Mouse (Mus musculus) liver, embryonic 12.5 days (tissue): ENCODE results near the gene Olfr835. TPM values are rescaled to one million over a fixed set of nuclear protein-coding genes. Genes with fewer than 3 reads are reported as not detected.

Experiments
- ATAC-seq: fragments of 200-750 bp; cut with Nextera tagmentation; 2 replicates; pipeline ENCODE4 v1.8.0; 2017; ENCODE audit warnings: moderate number of reproducible peaks, mild to moderate bottlenecking, moderate library complexity
- H3K27ac ChIP-seq: fragments of 300-500 bp; sonication (generic); 2 replicates; pipeline ENCODE4 v1.5.1; 2016; ENCODE audit warnings: mild to moderate bottlenecking
- H3K27me3 ChIP-seq: fragments of 300-500 bp; sonication (generic); replicated peaks from 2 replicates; pipeline ENCODE4 v1.6.1; 2016; ENCODE audit warnings: mild to moderate bottlenecking, moderate library complexity
- H3K36me3 ChIP-seq: fragments of 300-500 bp; sonication (generic); 2 replicates; pipeline ENCODE4 v1.6.1; 2016; ENCODE audit warnings: mild to moderate bottlenecking, moderate library complexity
- H3K4me1 ChIP-seq: fragments of 300-500 bp; sonication (generic); 2 replicates; pipeline ENCODE4 v1.6.1; 2016
- H3K4me2 ChIP-seq: fragments of 300-500 bp; sonication (generic); 2 replicates; pipeline ENCODE4 v1.6.1; 2016; ENCODE audit warnings: mild to moderate bottlenecking, moderate library complexity
- H3K4me3 ChIP-seq: fragments of 300-500 bp; sonication (generic); 2 replicates; pipeline ENCODE4 v1.5.1; 2016; ENCODE audit warnings: mild to moderate bottlenecking, moderate library complexity
- H3K9ac ChIP-seq: fragments of 300-500 bp; sonication (generic); 2 replicates; pipeline ENCODE4 v1.6.1; 2016; ENCODE audit warnings: mild to moderate bottlenecking, moderate library complexity
- H3K9me3 ChIP-seq: fragments of 300-500 bp; sonication (generic); replicated peaks from 2 replicates; pipeline ENCODE4 v1.6.1; 2016; ENCODE audit warnings: mild to moderate bottlenecking, moderate library complexity
- WGBS: fragments of 180-500 bp; shearing (Covaris S2); methylation state at CpG from one replicate; pipeline ENCODE4 v1.1.7; 2016; ENCODE audit not compliant: insufficient replicate concordance; 5-methylcytosine and 5-hydroxymethylcytosine counted together
- polyA plus RNA-seq: library from polyadenylated mRNA; unstranded; fragments of >200 nt; fragmentation: Nextera tagmentation; extraction: Ambion mirVana; gene quantifications from 2 replicates; pipeline ENCODE4 v1.2.1, GENCODE M21; 2016

The Olfr835 gene
- not detected in 2 replicates for polyA plus RNA-seq

DNA sequence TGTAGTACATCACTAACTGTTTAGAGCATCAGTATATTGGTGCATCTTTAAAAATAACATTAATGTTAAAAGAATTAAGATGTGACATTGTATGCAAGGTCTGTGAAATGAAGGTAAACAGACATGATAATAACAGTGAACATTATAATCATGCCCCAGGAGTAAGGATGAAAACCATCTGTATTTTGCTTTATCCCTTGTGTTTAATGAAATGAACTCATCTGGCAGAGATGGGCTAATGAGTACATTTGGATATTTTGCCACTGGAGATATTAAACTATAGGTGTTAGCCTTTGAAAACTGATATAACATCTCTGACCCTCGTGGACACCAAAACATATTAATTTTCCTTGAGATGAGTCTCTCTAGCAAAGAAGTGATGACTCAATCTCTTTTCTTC lies at the start of gene Olfr835:
Gene Olfr835 (plus strand): TSS at position 301 of the 400 bp plus-strand sequence.
- H3K9ac ChIP-seq: no peak within 1 kb of the TSS
- H3K4me1 ChIP-seq: no peaks in the 10 kb centered on the region
- WGBS: 36% methylated on average over 1 of the region's 1 CpGs
- no peak within 1 kb of the TSS for H3K4me3 ChIP-seq
- no peak within 1 kb of the TSS for H3K4me2 ChIP-seq
- no peak within 1 kb of the TSS for H3K27ac ChIP-seq
- H3K27me3 ChIP-seq: no peaks in the 10 kb centered on the region
- H3K36me3 ChIP-seq: no peaks in the 10 kb centered on the region
- H3K9me3 ChIP-seq: 0 out of 2 replicates have a peak, but pooled peaks cover 3% of the 10 kb centered on the region
- no peak for ATAC-seq

DNA sequence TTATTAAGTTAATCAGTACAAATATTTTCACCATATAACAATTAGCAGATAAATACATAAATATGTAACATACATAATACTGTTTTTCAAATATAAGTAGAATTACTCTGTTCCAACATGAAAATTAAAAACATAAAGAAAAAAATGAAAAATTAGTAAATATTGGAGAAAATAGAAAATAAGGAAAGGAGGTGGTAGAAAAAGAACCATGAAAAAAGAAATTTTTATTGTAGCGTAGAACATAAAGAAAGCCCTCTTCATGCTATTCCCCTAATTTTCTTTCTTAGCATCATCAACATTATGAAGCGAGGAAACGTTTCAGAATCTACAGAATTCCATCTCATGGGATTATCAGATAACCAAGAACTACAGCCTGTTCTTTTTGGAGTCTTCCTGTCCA lies 44.8 kb upstream of the Olfr835 start, which contains the start of gene Olfr834:
Gene Olfr834 (plus strand): TSS at position 301 of the 400 bp plus-strand sequence.
- no peak within 1 kb of the TSS for H3K27ac ChIP-seq
- H3K9me3 ChIP-seq: no peaks in the 10 kb centered on the region
- no peaks in the 10 kb centered on the region for H3K4me1 ChIP-seq
- H3K4me2 ChIP-seq: no peak within 1 kb of the TSS
- H3K9ac ChIP-seq: no peak within 1 kb of the TSS
- 54% methylated on average over 3 of the region's 3 CpGs for WGBS
- ATAC-seq: no peak
- H3K36me3 ChIP-seq: no peaks in the 10 kb centered on the region
- H3K27me3 ChIP-seq: no peaks in the 10 kb centered on the region
- no peak within 1 kb of the TSS for H3K4me3 ChIP-seq

DNA sequence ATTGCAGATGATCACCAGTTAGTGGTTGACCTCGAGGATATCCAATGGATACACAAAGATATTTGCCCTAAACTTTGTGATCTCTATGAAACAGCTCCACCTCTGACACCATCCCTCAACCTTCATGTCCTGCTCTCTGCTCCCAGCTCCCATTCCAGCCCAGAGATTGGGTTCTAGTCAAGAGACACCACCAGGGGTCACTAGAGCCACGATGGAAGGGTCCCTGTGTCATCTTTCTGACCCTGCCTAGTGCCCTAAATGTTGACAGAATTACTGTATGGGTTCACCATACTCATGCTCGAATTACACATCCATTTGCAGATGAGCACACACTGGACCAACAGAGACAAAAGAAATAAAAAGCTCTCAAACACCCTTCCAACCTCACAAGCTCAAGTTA lies 52.5 kb downstream of the Olfr835 start:
- H3K9me3 ChIP-seq: 0 out of 2 replicates have a peak, but pooled peaks cover 6% of the 10 kb centered on the region
- no peaks in the 10 kb centered on the region for H3K4me1 ChIP-seq
- no peak overlapping the region for H3K4me3 ChIP-seq
- no peaks in the 10 kb centered on the region for H3K36me3 ChIP-seq
- no peaks in the 10 kb centered on the region for H3K27me3 ChIP-seq
- ATAC-seq: no peak
- no peak overlapping the region for H3K4me2 ChIP-seq
- no peak overlapping the region for H3K27ac ChIP-seq
- H3K9ac ChIP-seq: no peak overlapping the region
- WGBS: 22% methylated on average over 3 of the region's 3 CpGs

Other genes starting within 250 kb of the Olfr835 start
- gene Olfr828, start 213.2 kb upstream of the Olfr835 start, polyA plus RNA-seq: not detected in 2 replicates
- not detected in 2 replicates for gene Olfr829, start 177.8 kb upstream of the Olfr835 start, polyA plus RNA-seq
- gene Olfr830, start 158.0 kb upstream of the Olfr835 start, polyA plus RNA-seq: not detected in 2 replicates
- gene Olfr832, start 95.6 kb upstream of the Olfr835 start, polyA plus RNA-seq: not detected in 2 replicates
- not detected in 2 replicates for gene Olfr834, start 44.7 kb upstream of the Olfr835 start, polyA plus RNA-seq
- not detected in 2 replicates for gene Olfr836, start 87.6 kb downstream of the Olfr835 start, polyA plus RNA-seq
- not detected in 2 replicates for gene Olfr837, start 103.6 kb downstream of the Olfr835 start, polyA plus RNA-seq
- gene Olfr839-ps1, start 144.6 kb downstream of the Olfr835 start, polyA plus RNA-seq: not detected in 2 replicates
- gene Olfr843, start 219.3 kb downstream of the Olfr835 start, polyA plus RNA-seq: not detected in 2 replicates